Mouse (Mus musculus) kidney, adult 11 months (tissue): ENCODE measurements around the gene Bcorl1.

Experiments used
- DNase-seq: peaks from one replicate; pipeline ENCODE4 v3.0.0; 2022

Gene Bcorl1

DNA sequence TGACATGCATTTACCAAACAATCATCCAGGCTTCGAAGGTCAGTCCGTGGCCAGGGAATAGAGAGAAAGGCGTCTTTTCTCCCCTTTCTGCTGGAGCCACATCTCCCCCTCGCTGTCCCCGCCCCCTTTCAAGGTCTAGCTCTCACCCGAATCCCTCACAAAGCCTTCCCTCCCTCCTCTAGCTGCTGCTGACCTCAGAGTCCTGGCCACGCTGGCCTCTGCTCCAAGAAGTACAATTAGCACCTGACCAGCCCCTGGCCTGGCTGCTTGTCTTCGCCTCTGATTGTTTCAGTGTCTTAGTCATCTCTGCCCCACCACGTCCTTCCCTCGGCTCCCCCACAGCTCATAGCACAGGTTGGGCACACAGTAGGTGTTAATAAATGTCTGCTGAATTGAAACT is 108.5 kb downstream of the Bcorl1 start:
- no peak for DNase-seq

- no peak for DNase-seq
These were observed 111.2 kb downstream of the Bcorl1 start for GRCm38 (mm10) chrX:48452231-48452890.

- no peak for DNase-seq
These were observed 111.9 kb downstream of the Bcorl1 start for GRCm38 (mm10) chrX:48452931-48453673.

DNA sequence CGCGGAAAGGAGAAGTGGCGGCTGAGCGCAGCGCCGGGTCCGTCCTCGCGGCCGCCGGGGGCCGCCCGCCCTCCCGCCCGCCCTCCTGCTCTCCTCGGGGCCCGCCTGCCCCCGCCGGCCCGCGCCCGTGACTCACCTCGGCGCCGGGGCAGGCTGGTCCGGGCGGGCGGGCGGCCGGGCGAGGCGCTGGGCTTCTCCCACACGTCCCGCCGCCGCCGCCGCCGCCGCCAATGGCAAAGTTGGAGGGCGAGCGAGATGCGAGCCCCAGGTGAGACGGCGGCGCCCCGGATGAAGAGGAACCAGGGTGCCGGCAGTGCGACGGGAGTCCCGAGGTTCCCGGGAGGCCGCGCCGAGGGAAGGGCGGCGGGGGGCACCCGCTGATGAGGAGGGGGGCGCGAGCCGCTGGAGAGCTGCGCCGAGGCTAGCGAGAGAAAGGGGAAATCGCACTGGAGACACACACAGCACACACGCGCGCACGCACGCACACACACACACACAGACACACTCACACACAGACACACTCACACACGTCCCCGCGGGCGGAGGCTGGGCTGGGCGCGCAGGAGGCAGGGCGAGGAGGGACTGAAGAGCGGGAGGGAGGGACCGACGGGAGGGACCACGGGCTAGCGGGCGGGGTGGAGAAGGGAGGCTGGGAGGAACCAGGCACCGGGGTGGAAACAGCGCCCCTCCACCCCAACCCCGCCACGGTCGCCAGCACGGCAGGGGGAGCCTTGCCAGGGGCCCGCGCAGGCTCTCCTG is 112.8 kb downstream of the Bcorl1 start:
- DNase-seq = peak; percentile 42

GRCm38 (mm10) chrX:48454495-48454878 is 113.3 kb downstream of the Bcorl1 start:
- no peak for DNase-seq

GRCm38 (mm10) chrX:48455018-48455417 is 113.9 kb downstream of the Bcorl1 start:
- DNase-seq = no peak

GRCm38 (mm10) chrX:48456956-48457355 is 115.8 kb downstream of the Bcorl1 start:
- no peak for DNase-seq
